Mouse (Mus musculus) ES-E14 (cell line): Measurements from ENCODE around the gene Tmem108.

Experiments
- CHD2 ChIP-seq: IDR thresholded peaks from 2 replicates; pipeline ENCODE4 v1.6.1; 2014; ENCODE audit warnings: mild to moderate bottlenecking, low read depth, low read length, inconsistent platforms
- HCFC1 ChIP-seq: IDR thresholded peaks from 2 replicates; pipeline ENCODE4 v1.6.1; 2012; ENCODE audit warnings: low read length, inconsistent platforms, borderline replicate concordance; ENCODE audit not compliant: insufficient read depth
- MAFK ChIP-seq: IDR thresholded peaks from 2 replicates; pipeline ENCODE4 v1.6.1; 2014; ENCODE audit warnings: mild to moderate bottlenecking, low read depth, low read length, inconsistent platforms; ENCODE audit not compliant: insufficient read depth

DNA sequence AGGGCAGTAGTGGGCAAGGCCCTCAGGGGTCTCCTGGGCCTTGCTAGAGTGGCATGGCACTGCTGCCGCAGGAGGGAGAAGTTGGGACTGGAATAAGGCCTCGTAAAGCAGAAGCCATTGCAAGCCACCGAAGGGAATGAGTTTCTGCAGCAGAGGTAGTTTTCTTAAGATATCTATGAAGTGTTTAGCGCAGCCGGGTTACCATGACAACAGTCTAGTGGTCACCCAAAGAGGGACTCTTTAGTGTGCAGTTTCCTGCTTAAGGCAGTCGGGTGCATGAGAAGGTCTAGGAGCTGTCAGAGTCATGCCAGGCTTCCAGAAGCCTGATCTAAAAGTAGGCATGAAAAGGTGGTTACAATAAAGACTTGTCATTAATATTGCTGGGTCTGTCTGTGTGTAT lies 95.8 kb downstream of the Tmem108 start:
- no peak for TF ChIP-seq MAFK
- TF ChIP-seq CHD2: no peak
- TF ChIP-seq HCFC1: no peak
